Mouse (Mus musculus) c-Kit-positive CD71-positive TER-119-negative erythroid progenitor cells, embryonic 14.5 days (primary cell): ENCODE measurements around the gene Sik3.

Source experiments
- DNase-seq: peaks from one replicate; pipeline ENCODE4 v3.0.0-alpha.2; 2013; ENCODE audit warnings: low read depth

Sik3 gene

GRCm38 (mm10) chr9:46272677-46273454, 260.2 kb downstream of the Sik3 start, which contains the start of gene Zpr1:
Zpr1 (plus strand) TSS chr9:46273064.
- DNase-seq, result peak; percentile 90
